Mouse (Mus musculus) spleen, postnatal 10 days (tissue): Measurements from ENCODE around the gene 2310033P09Rik.

Experiments used
- DNase-seq, 2 experiments: peaks; one replicate each; pipeline ENCODE4 v3.0.0; 2021 to 2022; ENCODE audit warnings: low spot score in 2 of 2

2310033P09Rik gene

DNA sequence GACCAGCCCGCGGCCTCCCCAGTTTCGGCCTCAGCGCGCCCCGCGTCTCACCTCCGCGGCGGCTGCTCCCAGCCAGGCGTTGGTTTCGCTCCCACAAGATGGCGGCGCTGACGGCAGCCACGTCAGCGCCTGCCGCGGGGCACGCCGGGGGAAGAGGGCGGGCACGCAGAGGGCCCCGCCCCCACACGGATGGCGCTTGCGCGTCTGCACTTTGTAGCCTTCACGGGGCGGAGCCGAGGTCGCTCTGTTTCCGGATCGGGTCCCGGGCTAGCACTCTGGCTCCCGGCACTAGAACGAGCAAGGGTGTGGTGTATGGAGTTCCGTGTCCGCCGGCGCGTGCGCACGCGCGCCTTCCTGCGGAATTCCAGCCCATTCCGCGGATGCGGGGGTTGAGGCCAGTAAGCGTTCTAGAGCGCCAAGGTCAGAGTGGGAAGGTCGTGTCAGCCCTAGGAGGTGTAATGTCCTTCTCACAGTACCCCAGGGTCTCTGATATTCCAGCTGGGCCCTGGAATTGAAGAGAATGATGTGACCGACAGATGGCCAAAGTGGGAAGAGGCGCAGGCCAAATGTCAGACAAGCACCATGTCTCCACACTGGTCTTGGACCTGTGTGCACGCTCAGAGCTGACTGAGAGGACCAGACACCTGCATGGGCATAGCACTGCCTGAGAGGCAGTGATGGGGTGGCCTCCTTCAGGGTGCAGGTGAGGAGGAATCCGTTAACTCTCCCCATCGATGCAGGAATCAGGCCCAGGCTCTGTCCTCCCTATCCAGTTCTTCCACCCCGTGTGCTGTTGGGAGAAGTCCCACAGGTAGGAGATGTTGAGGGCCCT, 20.2 kb downstream of the 2310033P09Rik start, which contains the start of gene Arf1:
Arf1 (minus strand) TSS at position 149 of the 832 bp plus-strand sequence.
- DNase-seq, result peak; percentile 95 to 98

DNA sequence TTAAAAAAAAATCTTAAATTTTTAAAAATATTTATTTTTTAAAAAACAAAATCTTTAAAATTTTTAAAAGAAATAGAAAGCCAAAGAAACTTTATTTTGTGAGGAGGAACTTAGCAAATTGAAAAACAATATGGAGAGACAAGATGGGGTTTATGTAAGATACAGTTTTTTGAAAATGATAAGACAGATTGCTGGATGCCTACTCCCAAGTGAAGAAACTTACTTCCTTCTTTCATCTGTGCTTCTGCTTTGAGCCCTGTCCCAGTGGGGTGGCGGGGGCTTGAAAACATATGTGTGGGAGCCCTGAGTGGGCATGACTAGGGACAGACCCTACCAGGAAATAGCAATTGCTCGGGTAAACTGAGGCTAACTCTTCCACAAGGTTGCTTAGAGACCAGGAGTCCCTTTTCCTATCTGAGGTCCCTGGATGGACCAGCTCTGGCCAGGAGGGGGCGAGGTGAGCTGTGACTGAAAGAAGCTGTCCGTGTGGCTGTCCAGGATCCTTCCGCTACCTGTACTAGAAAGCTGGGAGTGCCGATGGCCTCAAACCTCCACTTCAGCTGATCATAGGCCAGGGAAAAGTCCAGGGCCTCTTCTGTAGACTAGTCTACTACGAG, 22.1 kb downstream of the 2310033P09Rik start:
- peak; percentile 64 to 81 for DNase-seq

DNA sequence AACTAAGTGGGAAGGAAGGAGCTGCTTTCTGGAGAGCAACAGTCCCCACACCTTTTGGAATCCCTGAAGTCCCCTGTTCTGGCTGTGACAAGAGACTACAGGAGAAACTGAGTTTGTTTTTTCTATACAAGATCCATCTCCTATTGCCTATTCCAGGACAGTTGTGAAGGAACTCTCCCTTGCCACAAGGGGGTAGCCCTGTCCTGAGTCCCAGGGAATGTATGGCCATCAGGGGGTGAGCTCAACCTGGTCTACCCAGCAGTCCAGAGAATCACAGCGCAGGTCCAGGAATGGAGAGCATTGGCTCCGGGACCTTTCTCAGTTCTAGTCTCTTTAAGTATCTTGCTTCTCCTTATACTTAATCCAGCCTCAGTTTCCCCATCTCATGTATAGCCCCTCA, 24.7 kb downstream of the 2310033P09Rik start:
- no peak for DNase-seq

DNA sequence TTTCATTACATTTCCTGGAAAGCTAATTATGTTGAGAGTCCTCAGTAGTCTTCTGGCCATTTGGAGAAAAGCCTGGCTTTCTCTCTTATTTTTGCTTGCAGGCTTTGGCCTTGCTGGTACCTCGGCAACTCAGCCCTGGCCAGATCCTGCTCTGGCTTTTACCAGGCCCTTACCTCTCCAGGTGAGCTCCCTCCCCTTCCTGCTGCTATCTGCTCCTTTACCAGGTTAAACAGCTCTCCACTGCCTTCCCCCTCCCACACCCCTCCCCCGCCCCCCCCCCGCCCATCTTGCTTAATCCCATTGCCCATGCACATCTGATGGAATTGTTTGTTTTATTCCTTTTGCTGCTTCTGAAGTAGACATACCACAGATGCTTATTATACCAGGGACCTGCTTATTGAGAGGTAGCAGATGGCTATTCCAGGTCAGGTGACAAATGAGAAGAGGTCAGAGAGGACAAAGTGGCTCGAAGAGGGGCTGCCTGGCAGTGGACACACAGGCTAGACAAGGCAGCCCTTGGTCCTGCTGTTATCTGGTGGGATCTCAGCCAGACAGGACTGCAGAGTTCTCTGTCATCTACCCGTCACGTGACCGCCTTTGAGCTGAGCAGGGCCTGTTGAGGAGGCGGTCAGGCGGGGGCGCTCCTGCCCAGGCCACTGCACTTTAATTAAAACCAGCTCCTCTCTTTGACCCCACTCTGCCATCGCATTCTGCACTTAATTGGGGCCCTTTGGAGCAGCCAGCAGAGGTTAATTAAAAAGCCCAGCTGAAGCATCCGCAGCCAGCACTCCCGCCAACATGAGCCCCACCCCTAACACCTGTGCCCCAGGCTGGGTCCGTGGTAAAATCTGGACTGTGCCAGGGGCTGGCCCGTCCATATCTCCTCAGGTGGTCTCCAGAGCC, 30.7 kb downstream of the 2310033P09Rik start:
- peak; percentile 39 to 76 for DNase-seq

DNA sequence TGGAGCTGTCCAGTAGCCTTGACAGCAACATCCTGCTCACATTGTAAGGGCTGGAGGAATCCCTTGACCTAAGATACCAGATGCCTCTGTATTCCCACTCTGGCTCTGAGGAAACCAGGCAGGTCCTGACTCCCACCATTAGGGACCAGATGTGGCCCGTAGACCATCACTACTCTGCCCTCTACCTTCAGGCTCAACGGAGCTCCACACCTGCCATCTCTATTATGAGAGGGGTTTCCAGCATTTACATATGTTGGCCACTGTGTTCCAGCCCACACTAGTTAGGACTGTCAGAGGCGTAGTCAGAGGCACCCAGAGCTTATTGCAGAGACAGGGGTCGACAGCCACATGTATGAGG, 31.3 kb downstream of the 2310033P09Rik start:
- DNase-seq, result no peak

DNA sequence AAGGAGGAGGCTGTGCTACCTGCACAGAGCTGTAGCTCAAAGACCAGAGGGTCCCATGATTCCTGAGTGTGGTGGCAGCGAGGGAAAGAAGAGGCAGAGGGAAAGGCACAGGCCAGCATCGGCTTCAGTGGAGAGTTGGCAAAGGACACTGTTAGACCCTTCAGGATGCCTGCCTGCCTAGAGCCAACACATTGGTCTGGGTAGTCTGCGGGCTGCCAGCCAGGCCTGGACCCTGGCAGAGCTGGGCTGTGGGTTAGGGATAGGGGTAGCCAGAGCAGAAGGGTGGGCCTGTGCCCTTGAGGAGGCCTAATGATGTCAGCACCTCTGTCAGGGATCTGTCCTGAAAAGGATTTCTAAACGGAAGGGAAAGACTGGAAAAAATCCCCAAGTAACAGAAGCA, 31.7 kb downstream of the 2310033P09Rik start:
- no peak for DNase-seq

DNA sequence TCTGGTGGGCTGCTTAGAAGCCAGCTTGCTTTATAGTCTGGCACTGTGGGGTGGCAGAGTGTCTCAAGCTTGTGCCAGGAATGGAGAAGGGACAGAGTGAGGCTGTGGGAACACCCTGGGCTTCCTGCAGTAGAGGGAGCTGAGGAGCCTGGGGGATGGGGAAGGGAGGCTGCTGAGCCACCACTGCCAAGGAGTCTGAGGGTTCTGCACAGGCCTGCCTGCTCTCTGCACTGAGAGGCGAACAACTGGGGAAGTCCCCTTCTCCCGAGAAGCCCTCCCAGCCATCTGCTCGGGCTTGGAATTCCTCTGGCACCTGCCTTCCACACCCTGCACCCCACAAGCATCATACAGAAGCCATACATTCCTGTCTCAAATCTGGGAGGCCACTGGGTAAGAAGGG, 33.7 kb downstream of the 2310033P09Rik start:
- no peak for DNase-seq

DNA sequence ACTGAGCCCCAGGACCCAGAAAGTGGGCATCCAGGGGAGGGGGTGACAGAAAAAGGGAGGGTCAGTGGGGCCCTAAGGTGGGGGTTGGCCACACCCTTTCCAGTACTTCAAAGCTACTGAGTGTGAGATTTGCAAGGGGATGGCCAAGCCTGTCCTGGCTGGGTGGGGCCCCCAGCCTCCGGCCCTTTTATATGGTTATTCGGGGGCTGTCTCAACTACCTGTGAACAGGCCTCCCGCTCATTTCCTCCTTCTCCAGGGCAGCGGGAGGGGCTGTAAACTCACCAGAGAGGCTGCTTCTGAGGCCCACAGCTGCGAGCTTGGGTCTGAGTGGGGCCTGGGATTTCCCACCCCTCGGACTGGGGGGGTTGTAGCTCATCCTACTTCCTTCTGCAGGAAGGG, 35.7 kb downstream of the 2310033P09Rik start:
- DNase-seq, result no peak

DNA sequence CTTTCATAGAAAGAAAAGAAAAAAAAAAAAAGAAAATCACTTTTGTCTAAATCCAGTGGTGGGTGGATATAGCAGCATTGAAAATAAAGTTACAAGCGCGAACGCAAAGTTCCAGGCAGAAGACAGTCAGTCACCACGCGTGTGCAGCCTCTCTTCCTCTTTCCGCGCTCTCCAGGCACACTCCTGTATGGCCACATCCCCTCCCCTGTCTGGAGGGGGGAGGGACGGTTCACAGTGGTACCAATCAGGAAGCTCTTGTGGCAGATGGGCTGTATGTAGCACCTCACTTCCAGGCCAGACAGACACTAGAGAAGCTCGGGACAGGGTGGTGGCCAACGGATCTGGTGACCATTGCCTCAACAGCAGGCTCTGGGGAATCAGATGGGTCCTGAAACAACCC, 40.0 kb downstream of the 2310033P09Rik start:
- DNase-seq, result no peak

DNA sequence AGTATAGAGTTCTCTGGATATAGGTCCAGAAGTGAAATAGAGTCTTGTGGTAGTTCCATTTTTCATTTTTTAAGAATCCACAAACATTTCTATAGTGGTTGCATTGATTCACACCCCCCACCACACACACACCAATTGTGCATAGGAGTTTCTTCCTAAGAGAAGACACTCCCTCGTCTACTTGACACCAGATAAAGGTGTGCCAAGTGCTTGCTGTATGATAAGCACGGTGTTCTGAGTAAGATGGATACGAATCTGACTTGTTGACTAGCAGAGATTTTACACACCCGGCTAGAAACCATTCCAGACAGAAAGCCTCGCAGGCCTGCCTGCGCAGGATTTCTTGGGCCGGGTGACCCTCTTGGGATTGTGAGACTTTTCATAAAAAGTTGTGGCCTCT, 51.5 kb downstream of the 2310033P09Rik start:
- DNase-seq, result no peak
